Mouse (Mus musculus) G1E (cell line): ENCODE data around the gene Mfsd12. TPM values are rescaled to one million over a fixed set of nuclear protein-coding genes. Genes with fewer than 3 reads are reported as not detected.

ENCODE experiments used
- ATAC-seq: 2 replicates; pipeline ENCODE4 v1.8.0; 2016; ENCODE audit warnings: mild to moderate bottlenecking; ENCODE audit not compliant: insufficient number of reproducible peaks, poor library complexity, low FRiP score, severe bottlenecking; ENCODE audit errors: extremely low read depth
- DNase-seq: peaks from one replicate; pipeline ENCODE4 v3.0.0; 2012; ENCODE audit warnings: low spot score
- H3K27me3 ChIP-seq: 2 replicates; pipeline ENCODE4 v1.6.1; 2012; ENCODE audit warnings: mild to moderate bottlenecking, low read length, inconsistent platforms; ENCODE audit not compliant: insufficient read depth
- H3K36me3 ChIP-seq: replicated peaks from 2 replicates; pipeline ENCODE3; 2012; ENCODE audit warnings: mild to moderate bottlenecking, inconsistent platforms
- H3K4me1 ChIP-seq: 2 replicates; pipeline ENCODE4 v1.6.1; 2012; ENCODE audit warnings: low read depth, low read length, inconsistent platforms, mixed read lengths; ENCODE audit not compliant: insufficient read depth
- H3K4me3 ChIP-seq: 2 replicates; pipeline ENCODE4 v1.5.1; 2012; ENCODE audit warnings: low read depth, mild to moderate bottlenecking, inconsistent platforms, low read length, moderate library complexity, mixed read lengths
- H3K9me3 ChIP-seq: replicated peaks from 2 replicates; pipeline ENCODE4 v1.6.1; 2012; ENCODE audit warnings: inconsistent platforms
- CTCF ChIP-seq: IDR thresholded peaks from 2 replicates; pipeline ENCODE4 v1.5.1; 2012; ENCODE audit warnings: low read depth, low read length, inconsistent platforms, mixed read lengths
- GATA1 ChIP-seq: IDR thresholded peaks from 2 replicates; pipeline ENCODE4 v1.6.1; 2012; ENCODE audit warnings: borderline replicate concordance, low read length, inconsistent platforms, mixed read lengths
- GATA2 ChIP-seq: IDR thresholded peaks from 2 replicates; pipeline ENCODE4 v1.6.1; 2012; ENCODE audit warnings: low read depth, low read length, inconsistent platforms, borderline replicate concordance
- POLR2AphosphoS5 ChIP-seq: IDR thresholded peaks from 2 replicates; pipeline ENCODE4 v1.6.1; 2012; ENCODE audit warnings: low read depth, low read length, inconsistent platforms; ENCODE audit not compliant: insufficient replicate concordance
- TAL1 ChIP-seq: conservative IDR thresholded peaks from 2 replicates; pipeline ENCODE4 v1.6.1; 2012; ENCODE audit warnings: low read depth, low read length, inconsistent platforms, mixed read lengths
- polyA plus RNA-seq: library from polyadenylated mRNA; stranded (reverse); fragments of >175 nt; gene quantifications from 2 replicates; pipeline ENCODE4 v1.2.3, GENCODE M21; 2012
- total RNA-seq, 2 experiments: library from RNA; stranded (forward) in 1 of 2; stranded (reverse) in 1 of 2; fragments of 200-1000 nt in 1 of 2; fragments of >200 nt in 1 of 2; fragmentation: Nextera tagmentation in 1 of 2; gene quantifications; 2 replicates each; pipeline ENCODE4 v1.2.3; 2014 to 2017

Mfsd12 gene
- total and polyA plus RNA-seq, 3 experiments = 13.1 to 46.7 (median 14.4) TPM

DNA sequence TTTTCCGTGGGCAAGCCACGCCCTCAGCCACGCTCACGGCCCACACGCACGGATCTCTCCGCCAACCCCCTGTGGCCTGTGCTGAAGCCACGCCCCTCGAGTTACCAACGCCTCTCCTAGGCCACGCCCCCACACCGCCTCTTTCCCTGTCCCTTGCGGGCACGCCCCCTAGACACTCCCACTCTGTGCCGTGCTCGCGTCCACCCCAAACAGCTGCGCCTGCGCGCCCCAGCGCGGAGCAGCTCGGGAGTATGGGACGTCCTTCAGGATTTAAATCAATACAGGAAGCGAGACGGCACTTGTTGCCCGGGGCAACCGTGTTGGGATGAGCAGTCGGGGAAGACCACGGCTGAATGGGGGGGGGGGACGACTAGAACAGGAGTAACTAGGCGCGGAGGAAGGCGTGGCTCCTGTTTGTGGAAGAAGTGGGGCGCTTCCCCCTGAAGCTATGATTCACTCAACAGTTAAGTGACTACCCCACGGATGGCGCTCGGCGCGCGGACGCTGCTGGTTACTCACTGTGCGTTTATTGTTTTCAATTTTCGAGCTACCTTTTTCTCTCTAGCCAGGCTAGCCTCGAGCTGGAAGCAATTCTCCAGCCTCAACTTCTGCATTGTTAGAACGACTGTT is 21.4 kb downstream of the Mfsd12 start:
- Histone ChIP-seq H3K27me3 (no peaks in the 10 kb centered on the region), H3K9me3 (no peaks in the 10 kb centered on the region), H3K36me3 (peaks cover 38% of the 10 kb centered on the region), H3K4me1 (peaks cover 75% of the 10 kb centered on the region), H3K4me3 (peak overlapping the region; percentile 85)
- TF ChIP-seq GATA1 (no peak), TAL1 (no peak), GATA2 (no peak), POLR2AphosphoS5 (no peak), CTCF (no peak)
- DNase-seq = peak; percentile 84
- ATAC-seq = peak; percentile 78

DNA sequence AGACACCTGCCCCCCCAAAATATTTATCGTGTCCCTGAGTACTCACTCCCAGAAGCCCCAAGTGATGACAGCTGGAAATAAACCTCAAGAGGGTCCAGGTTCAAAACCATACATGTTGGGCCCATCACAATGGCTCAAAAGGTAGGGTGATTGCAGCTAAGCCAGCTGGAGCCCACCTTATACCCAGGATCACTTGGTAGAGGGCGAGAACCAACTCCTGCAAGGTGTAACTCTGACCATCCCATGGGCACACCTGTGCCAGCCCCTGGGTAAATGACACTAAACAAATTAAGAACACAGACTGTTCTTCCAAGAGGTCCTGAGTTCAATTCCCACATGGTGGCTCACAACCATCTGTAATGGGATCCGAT is 21.9 kb downstream of the Mfsd12 start:
- peaks cover 73% of the 10 kb centered on the region for H3K4me1 ChIP-seq
- no peak for TF ChIP-seq GATA2
- no peak for TF ChIP-seq CTCF
- no peak for TF ChIP-seq POLR2AphosphoS5
- no peak for TF ChIP-seq TAL1
- TF ChIP-seq GATA1 = no peak

DNA sequence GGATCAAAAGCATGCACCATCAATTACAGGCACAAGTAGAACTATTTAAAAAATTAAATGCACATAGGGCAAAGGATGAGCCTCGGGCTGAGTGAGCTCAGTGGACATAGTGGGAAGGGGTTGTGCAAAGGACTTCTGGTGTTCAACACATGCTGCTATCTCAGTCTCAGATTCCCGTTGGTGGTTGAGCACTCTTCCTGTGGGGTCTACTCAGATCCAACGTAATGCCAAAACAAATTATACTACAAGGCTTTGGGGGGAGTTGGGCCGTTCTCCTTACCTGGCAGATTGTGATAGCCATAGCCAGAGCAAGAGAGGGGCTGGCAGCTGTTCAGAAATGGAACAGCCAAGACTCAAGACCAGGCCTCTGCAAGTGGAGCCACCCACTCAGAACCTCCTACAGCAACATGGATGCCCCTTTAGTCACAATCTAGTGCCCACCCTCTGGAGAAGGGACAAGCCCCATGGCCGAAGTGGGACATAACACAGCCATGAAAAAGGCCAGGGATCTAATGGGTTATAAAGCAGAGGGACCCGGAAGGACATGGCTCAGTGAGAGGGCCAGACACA is 22.6 kb downstream of the Mfsd12 start:
- no peak overlapping the region for H3K4me3 ChIP-seq
- TF ChIP-seq CTCF (no peak), GATA2 (no peak), TAL1 (no peak), GATA1 (no peak), POLR2AphosphoS5 (no peak)
- H3K4me1 ChIP-seq = peaks cover 71% of the 10 kb centered on the region
- H3K9me3 ChIP-seq = no peaks in the 10 kb centered on the region
- no peaks in the 10 kb centered on the region for H3K27me3 ChIP-seq
- peaks cover 27% of the 10 kb centered on the region for H3K36me3 ChIP-seq
- ATAC-seq (no peak), DNase-seq (no peak)

More for the DNA sequence above, 21.9 kb downstream of the Mfsd12 start:
- H3K9me3 ChIP-seq = no peaks in the 10 kb centered on the region
- peak overlapping the region; percentile 85 for H3K4me3 ChIP-seq
- DNase-seq (no peak), ATAC-seq (no peak)
- peaks cover 33% of the 10 kb centered on the region for H3K36me3 ChIP-seq
- no peaks in the 10 kb centered on the region for H3K27me3 ChIP-seq

DNA sequence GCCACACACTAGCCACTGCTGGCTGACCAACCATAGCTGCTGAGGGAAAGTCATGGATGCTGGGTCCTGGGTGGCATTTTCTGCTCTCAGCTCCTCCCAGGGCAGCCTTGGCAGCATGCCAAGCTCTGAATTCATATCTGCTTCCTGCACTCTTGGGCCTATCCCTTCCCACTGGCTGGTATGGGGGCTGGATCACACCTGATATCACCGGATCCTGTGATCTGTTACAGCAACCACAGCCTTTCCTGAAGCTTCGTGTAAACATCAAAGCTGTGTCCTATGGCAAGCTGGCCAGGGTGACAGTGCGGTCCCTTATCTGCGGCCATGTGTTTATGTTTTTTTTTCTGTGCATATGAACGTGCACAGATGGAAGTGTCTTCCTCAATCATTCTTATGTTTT is 24.7 kb downstream of the Mfsd12 start:
- TF ChIP-seq TAL1 = peak; percentile 85
- no peak for TF ChIP-seq CTCF
- TF ChIP-seq POLR2AphosphoS5 = no peak
- no peak for TF ChIP-seq GATA1
- TF ChIP-seq GATA2 = no peak
- Histone ChIP-seq H3K27me3 (no peaks in the 10 kb centered on the region), H3K9me3 (no peaks in the 10 kb centered on the region), H3K4me1 (peaks cover 74% of the 10 kb centered on the region), H3K36me3 (peaks cover 25% of the 10 kb centered on the region), H3K4me3 (peak overlapping the region; percentile 9; the same call in 1 of the 2 replicates)
- peak; percentile 64 for ATAC-seq
- peak; percentile 62 for DNase-seq

DNA sequence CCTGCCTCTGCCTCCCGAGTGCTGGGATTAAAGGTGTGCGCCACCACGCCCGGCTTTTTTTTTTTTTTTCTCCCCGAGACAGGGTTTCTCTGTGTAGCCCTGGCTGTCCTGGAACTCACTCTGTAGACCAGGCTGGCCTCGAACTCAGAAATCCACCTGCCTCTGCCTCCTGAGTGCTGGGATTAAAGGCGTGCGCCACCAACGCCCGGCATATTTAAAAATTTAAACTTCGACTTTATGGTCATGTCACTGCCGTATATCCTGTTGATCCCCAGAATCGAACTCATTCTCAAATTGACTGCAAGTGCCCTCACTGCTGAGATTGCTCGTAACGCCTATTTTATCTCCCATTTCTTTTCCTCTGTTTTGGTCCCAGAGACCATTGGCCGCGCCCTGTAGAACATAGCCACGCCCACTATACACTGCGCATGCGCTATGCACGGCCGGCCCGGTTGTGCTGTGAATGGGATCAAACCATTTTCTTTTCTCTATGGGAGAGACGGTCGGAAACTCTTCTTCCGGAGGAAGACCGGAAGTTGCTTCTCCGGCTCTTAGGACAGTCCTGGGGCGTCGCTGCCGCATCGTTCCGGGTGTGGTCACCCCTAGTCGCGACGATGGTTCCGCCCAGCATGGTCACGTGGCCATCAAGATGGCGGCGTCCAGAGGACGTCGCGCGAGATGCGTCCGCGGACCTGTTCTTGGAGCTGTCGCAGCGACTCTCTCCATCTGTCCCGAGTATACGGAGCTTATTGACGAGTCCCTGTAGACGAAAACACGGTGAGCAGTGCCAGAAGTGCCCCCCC is 26.7 kb downstream of the Mfsd12 start, which contains the start of the genes Dohh and Gm48551:
Gene Dohh, plus strand, starts transcription at position 627 of the 803 bp plus-strand sequence.
Gene Gm48551, plus strand, starts transcription at position 665 of the 803 bp plus-strand sequence.
- Histone ChIP-seq H3K4me3 (peak within 1 kb of the TSS; percentile 97), H3K4me1 (peaks cover 79% of the 10 kb centered on the region), H3K36me3 (peaks cover 38% of the 10 kb centered on the region), H3K9me3 (no peaks in the 10 kb centered on the region), H3K27me3 (no peaks in the 10 kb centered on the region)
- DNase-seq = peak; percentile 94
- TF ChIP-seq TAL1 (no peak), CTCF (no peak), POLR2AphosphoS5 (no peak), GATA1 (no peak), GATA2 (no peak)
- ATAC-seq = peak; percentile 80

DNA sequence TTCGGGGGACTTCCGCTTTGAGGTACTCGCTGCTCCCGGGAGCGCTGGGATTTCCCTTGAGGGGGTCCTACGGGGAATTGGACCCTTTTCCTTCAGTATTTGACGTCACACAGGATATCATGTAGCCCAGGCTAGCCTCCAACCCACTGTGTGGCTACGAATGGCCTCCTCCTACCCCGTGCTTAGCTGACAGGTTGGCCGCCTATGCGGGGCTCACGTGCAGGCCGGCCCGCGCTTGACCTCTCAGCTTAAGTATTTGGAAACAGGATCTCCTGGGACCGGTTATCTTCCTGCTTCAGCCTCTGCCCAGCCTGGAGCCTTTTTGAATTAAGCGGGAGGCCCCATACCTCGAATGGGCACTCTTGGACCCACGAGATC is 27.3 kb downstream of the Mfsd12 start:
- peaks cover 80% of the 10 kb centered on the region for H3K4me1 ChIP-seq
- peak overlapping the region; percentile 97 for H3K4me3 ChIP-seq
- TF ChIP-seq CTCF (no peak), TAL1 (no peak), POLR2AphosphoS5 (no peak), GATA2 (no peak), GATA1 (no peak)
- DNase-seq (no peak), ATAC-seq (no peak)
- peaks cover 44% of the 10 kb centered on the region for H3K36me3 ChIP-seq
- H3K27me3 ChIP-seq = no peaks in the 10 kb centered on the region
- H3K9me3 ChIP-seq = no peaks in the 10 kb centered on the region
